Mouse (Mus musculus): ENCODE measurements around the gene Aebp2. TPM values are rescaled to one million over a fixed set of nuclear protein-coding genes. Genes with fewer than 3 reads are reported as not detected.
"Not testable (repeated sequence)": the region's sequence is repeated elsewhere in the genome, so short reads cannot be mapped to it uniquely, and the experiment has no call there.

Gene Aebp2
- polyA plus RNA-seq, 1 experiment from 2014 or later, result 27.1 TPM

- H3K9ac ChIP-seq (replicated peaks); H3K4me2 ChIP-seq (replicated peaks); H3K27me3 ChIP-seq; H3K9me3 ChIP-seq; ATAC-seq (ENCODE audit: low FRiP score, low read depth); H3K4me3 ChIP-seq: not testable (repeated sequence)
- Histone ChIP-seq H3K36me3 (peaks cover 57% of the 10 kb centered on the region), H3K4me1 (peaks cover 10% of the 10 kb centered on the region; the same call in 1 of the 2 replicates), H3K27ac (replicated peaks) (peak overlapping the region; percentile 30; the same call in 1 of the 2 replicates)
- WGBS, result 92% methylated on average over 6 of the region's 6 CpGs
These were observed 26.9 kb upstream of the Aebp2 start for GRCm38 (mm10) chr6:140595551-140595950.

GRCm38 (mm10) chr6:140597381-140598329 is 24.8 kb upstream of the Aebp2 start:
- no peak overlapping the region for H3K4me3 ChIP-seq
- peak; percentile 90 for ATAC-seq (ENCODE audit: low FRiP score, low read depth)
- whole genome bisulfite sequencing, result 39% methylated on average over 15 of the region's 15 CpGs
- peak overlapping the region; percentile 8; the same call in 1 of the 2 replicates for H3K4me2 ChIP-seq (replicated peaks)
- peaks cover 11% of the 10 kb centered on the region; the same call in 1 of the 2 replicates for H3K4me1 ChIP-seq
- no peak overlapping the region for H3K9ac ChIP-seq (replicated peaks)
- no peaks in the 10 kb centered on the region for H3K9me3 ChIP-seq
- H3K27me3 ChIP-seq, result no peaks in the 10 kb centered on the region
- peaks cover 41% of the 10 kb centered on the region for H3K36me3 ChIP-seq
- peak overlapping the region; percentile 69 for H3K27ac ChIP-seq (replicated peaks)

- Histone ChIP-seq H3K4me3 (no peak overlapping the region), H3K4me1 (peaks cover 20% of the 10 kb centered on the region), H3K9ac (replicated peaks) (no peak overlapping the region), H3K9me3 (no peaks in the 10 kb centered on the region), H3K4me2 (replicated peaks) (no peak overlapping the region), H3K36me3 (peaks cover 32% of the 10 kb centered on the region), H3K27ac (replicated peaks) (peak overlapping the region; percentile 57; the same call in 1 of the 2 replicates), H3K27me3 (no peaks in the 10 kb centered on the region)
- 90% methylated on average over 9 of the region's 9 CpGs for WGBS
- ATAC-seq (ENCODE audit: low FRiP score, low read depth), result no peak
These were observed 23.9 kb upstream of the Aebp2 start for GRCm38 (mm10) chr6:140598516-140598915.

GRCm38 (mm10) chr6:140599337-140599736 is 23.1 kb upstream of the Aebp2 start:
- WGBS, result 71% methylated on average over 5 of the region's 5 CpGs
- peaks cover 25% of the 10 kb centered on the region for H3K36me3 ChIP-seq
- no peaks in the 10 kb centered on the region for H3K9me3 ChIP-seq
- no peak overlapping the region for H3K4me2 ChIP-seq (replicated peaks)
- 0 out of 2 replicates have a peak overlapping the region, but pooled peaks have one; percentile 25 for H3K27ac ChIP-seq (replicated peaks)
- no peaks in the 10 kb centered on the region for H3K27me3 ChIP-seq
- peaks cover 28% of the 10 kb centered on the region for H3K4me1 ChIP-seq
- H3K9ac ChIP-seq (replicated peaks), result no peak overlapping the region
- no peak overlapping the region for H3K4me3 ChIP-seq
- no peak for ATAC-seq (ENCODE audit: low FRiP score, low read depth)

- not testable (repeated sequence) for ATAC-seq (ENCODE audit: low FRiP score, low read depth); H3K4me2 ChIP-seq (replicated peaks); H3K27me3 ChIP-seq; H3K27ac ChIP-seq (replicated peaks); H3K9me3 ChIP-seq; H3K9ac ChIP-seq (replicated peaks); H3K4me3 ChIP-seq
- Histone ChIP-seq H3K4me1 (peaks cover 35% of the 10 kb centered on the region), H3K36me3 (peaks cover 15% of the 10 kb centered on the region)
- 95% methylated on average over 8 of the region's 8 CpGs for WGBS
These were observed 21.8 kb upstream of the Aebp2 start for GRCm38 (mm10) chr6:140600671-140601070.

GRCm38 (mm10) chr6:140601175-140601574 is 21.3 kb upstream of the Aebp2 start:
- Histone ChIP-seq H3K4me3 (no peak overlapping the region), H3K36me3 (peaks cover 10% of the 10 kb centered on the region; the same call in 1 of the 2 replicates), H3K9ac (replicated peaks) (no peak overlapping the region), H3K9me3 (no peaks in the 10 kb centered on the region), H3K4me1 (peaks cover 35% of the 10 kb centered on the region), H3K27me3 (no peaks in the 10 kb centered on the region), H3K27ac (replicated peaks) (no peak overlapping the region), H3K4me2 (replicated peaks) (no peak overlapping the region)
- WGBS, result 89% methylated on average over 4 of the region's 4 CpGs
- ATAC-seq (ENCODE audit: low FRiP score, low read depth), result no peak

GRCm38 (mm10) chr6:140603228-140603944 is 19.1 kb upstream of the Aebp2 start:
- H3K4me2 ChIP-seq (replicated peaks), result 0 out of 2 replicates have a peak overlapping the region, but pooled peaks have one; percentile 1
- no peaks in the 10 kb centered on the region for H3K27me3 ChIP-seq
- no peaks in the 10 kb centered on the region for H3K9me3 ChIP-seq
- peak; percentile 86 for ATAC-seq (ENCODE audit: low FRiP score, low read depth)
- 6% methylated on average over 8 of the region's 8 CpGs for WGBS
- H3K36me3 ChIP-seq, result 0 out of 2 replicates have a peak, but pooled peaks cover 3% of the 10 kb centered on the region
- H3K4me3 ChIP-seq, result no peak overlapping the region
- peak overlapping the region; percentile 79 for H3K27ac ChIP-seq (replicated peaks)
- H3K4me1 ChIP-seq, result peaks cover 25% of the 10 kb centered on the region
- H3K9ac ChIP-seq (replicated peaks), result no peak overlapping the region

GRCm38 (mm10) chr6:140605173-140605572 is 17.3 kb upstream of the Aebp2 start:
- not testable (repeated sequence) for ATAC-seq (ENCODE audit: low FRiP score, low read depth); H3K36me3 ChIP-seq; H3K27me3 ChIP-seq; H3K9ac ChIP-seq (replicated peaks); H3K9me3 ChIP-seq; H3K4me2 ChIP-seq (replicated peaks); H3K4me3 ChIP-seq
- WGBS, result 87% methylated on average over 5 of the region's 5 CpGs
- Histone ChIP-seq H3K27ac (replicated peaks) (0 out of 2 replicates have a peak overlapping the region, but pooled peaks have one; percentile 79), H3K4me1 (peaks cover 25% of the 10 kb centered on the region)

GRCm38 (mm10) chr6:140605732-140606131 is 16.7 kb upstream of the Aebp2 start:
- no peaks in the 10 kb centered on the region for H3K27me3 ChIP-seq
- no peak overlapping the region for H3K9ac ChIP-seq (replicated peaks)
- H3K36me3 ChIP-seq, result 0 out of 2 replicates have a peak, but pooled peaks cover 3% of the 10 kb centered on the region
- H3K4me2 ChIP-seq (replicated peaks), result no peak overlapping the region
- peaks cover 25% of the 10 kb centered on the region for H3K4me1 ChIP-seq
- H3K27ac ChIP-seq (replicated peaks), result no peak overlapping the region
- no peaks in the 10 kb centered on the region for H3K9me3 ChIP-seq
- no peak for ATAC-seq (ENCODE audit: low FRiP score, low read depth)
- 58% methylated on average over 3 of the region's 3 CpGs for WGBS
- no peak overlapping the region for H3K4me3 ChIP-seq

GRCm38 (mm10) chr6:140606534-140606933 is 15.9 kb upstream of the Aebp2 start:
- Histone ChIP-seq H3K27ac (replicated peaks) (no peak overlapping the region), H3K4me3 (no peak overlapping the region), H3K9ac (replicated peaks) (no peak overlapping the region), H3K4me1 (peaks cover 25% of the 10 kb centered on the region), H3K4me2 (replicated peaks) (no peak overlapping the region), H3K9me3 (no peaks in the 10 kb centered on the region), H3K36me3 (no peaks in the 10 kb centered on the region), H3K27me3 (no peaks in the 10 kb centered on the region)
- WGBS, result 45% methylated on average over 10 of the region's 10 CpGs
- ATAC-seq (ENCODE audit: low FRiP score, low read depth), result no peak

GRCm38 (mm10) chr6:140608666-140609065 is 13.8 kb upstream of the Aebp2 start:
- Histone ChIP-seq H3K27me3 (no peaks in the 10 kb centered on the region), H3K9me3 (no peaks in the 10 kb centered on the region), H3K4me3 (no peak overlapping the region), H3K4me2 (replicated peaks) (no peak overlapping the region), H3K9ac (replicated peaks) (no peak overlapping the region), H3K36me3 (no peaks in the 10 kb centered on the region), H3K4me1 (peaks cover 14% of the 10 kb centered on the region), H3K27ac (replicated peaks) (no peak overlapping the region)
- WGBS, result 93% methylated on average over 6 of the region's 6 CpGs
- ATAC-seq (ENCODE audit: low FRiP score, low read depth), result no peak

- Histone ChIP-seq H3K4me3 (no peak overlapping the region), H3K27me3 (no peaks in the 10 kb centered on the region), H3K9ac (replicated peaks) (no peak overlapping the region), H3K4me2 (replicated peaks) (no peak overlapping the region), H3K36me3 (no peaks in the 10 kb centered on the region), H3K4me1 (peaks cover 5% of the 10 kb centered on the region; the same call in 1 of the 2 replicates), H3K9me3 (no peaks in the 10 kb centered on the region), H3K27ac (replicated peaks) (no peak overlapping the region)
- WGBS, result 94% methylated on average over 4 of the region's 4 CpGs
- no peak for ATAC-seq (ENCODE audit: low FRiP score, low read depth)
These were observed 12.9 kb upstream of the Aebp2 start for GRCm38 (mm10) chr6:140609533-140609932.

Measured in midbrain, embryonic 12.5 days (tissue).